Mouse (Mus musculus) MEL (cell line): ENCODE measurements around the gene Kndc1. TPM values are rescaled to one million over a fixed set of nuclear protein-coding genes. Genes with fewer than 3 reads are reported as not detected.
A peak's percentile ranks its signal among the peaks of the same experiment; 100 is the strongest.

Experiments used
- DNase-seq: peaks from one replicate; pipeline ENCODE4 v3.0.0; 2011; ENCODE audit warnings: low read depth, low spot score
- H3K27ac ChIP-seq: 2 replicates; pipeline ENCODE4 v1.5.1; 2012; ENCODE audit warnings: low read depth, mild to moderate bottlenecking, control low read depth, low read length, moderate library complexity; ENCODE audit not compliant: control insufficient read depth
- H3K27me3 ChIP-seq, 2 experiments: fragments of 150-350 bp in 1 of 2; sonication (generic) in 1 of 2; 2 replicates each; pipeline ENCODE4 v1.6.1; 2012; ENCODE audit warnings: low read length in 2 of 2, mild to moderate bottlenecking in 2 of 2, improper control_type of control experiment in 1 of 2, moderate library complexity in 1 of 2; ENCODE audit not compliant: insufficient read depth in 2 of 2, control insufficient read depth in 1 of 2
- H3K36me3 ChIP-seq, 2 experiments: 2 replicates each; pipeline ENCODE4 v1.6.1; 2012 to 2014; ENCODE audit warnings: low read length in 2 of 2, improper control_type of control experiment in 1 of 2, inconsistent platforms in 1 of 2, mild to moderate bottlenecking in 1 of 2; ENCODE audit not compliant: insufficient read depth in 2 of 2, control insufficient read depth in 1 of 2
- H3K4me1 ChIP-seq, 2 experiments: fragments of 150-350 bp in 1 of 2; sonication (generic) in 1 of 2; 2 replicates each; pipeline ENCODE4 v1.6.1; 2012; ENCODE audit warnings: low read length in 2 of 2, improper control_type of control experiment in 1 of 2, mild to moderate bottlenecking in 1 of 2; ENCODE audit not compliant: insufficient read depth in 2 of 2, control insufficient read depth in 1 of 2
- H3K4me3 ChIP-seq, 2 experiments: fragments of 150-350 bp in 1 of 2; sonication (generic) in 1 of 2; 2 replicates each; pipeline ENCODE4 v1.5.1; 2012; ENCODE audit warnings: low read depth in 2 of 2, low read length in 2 of 2, mild to moderate bottlenecking in 2 of 2, moderate library complexity in 2 of 2, control low read depth in 1 of 2, improper control_type of control experiment in 1 of 2; ENCODE audit not compliant: control insufficient read depth in 1 of 2, insufficient read depth in 1 of 2
- H3K79me2 ChIP-seq: 2 replicates; pipeline ENCODE4 v1.6.1; 2012; ENCODE audit warnings: mild to moderate bottlenecking, low read length, moderate library complexity; ENCODE audit not compliant: control insufficient read depth, poor library complexity, insufficient read depth
- H3K9ac ChIP-seq: 2 replicates; pipeline ENCODE4 v1.6.1; 2012; ENCODE audit warnings: low read depth, mild to moderate bottlenecking, control low read depth, low read length, moderate library complexity; ENCODE audit not compliant: control insufficient read depth, poor library complexity, severe bottlenecking
- H3K9me3 ChIP-seq: fragments of 150-350 bp; sonication (generic); replicated peaks from 2 replicates; pipeline ENCODE4 v1.6.1; 2012; ENCODE audit warnings: mild to moderate bottlenecking, low read length, improper control_type of control experiment, moderate library complexity; ENCODE audit not compliant: insufficient read depth
- CHD2 ChIP-seq: IDR thresholded peaks from 2 replicates; pipeline ENCODE4 v1.6.1; 2011; ENCODE audit warnings: low read length, improper control_type of control experiment
- CTCF ChIP-seq, 3 experiments: IDR thresholded peaks in 2 of 3; conservative IDR thresholded peaks in 1 of 3; 2 replicates each; pipeline ENCODE4 v1.5.1; 2011 to 2012; ENCODE audit warnings: low read length in 3 of 3, low read depth in 2 of 3, mild to moderate bottlenecking in 2 of 3, improper control_type of control experiment in 1 of 3, inconsistent platforms in 1 of 3, mixed read lengths in 1 of 3, moderate library complexity in 1 of 3; ENCODE audit not compliant: control insufficient read depth in 1 of 3, insufficient read depth in 1 of 3, poor library complexity in 1 of 3, severe bottlenecking in 1 of 3
- E2F4 ChIP-seq: IDR thresholded peaks from 2 replicates; pipeline ENCODE4 v1.6.1; 2011; ENCODE audit warnings: low read depth, low read length, improper control_type of control experiment, borderline replicate concordance
- ELF1 ChIP-seq: IDR thresholded peaks from 2 replicates; pipeline ENCODE4 v1.6.1; 2014; ENCODE audit warnings: low read depth, mild to moderate bottlenecking, inconsistent platforms, low read length, improper control_type of control experiment, moderate library complexity
- EP300 ChIP-seq, 2 experiments: IDR thresholded peaks; 2 replicates each; pipeline ENCODE4 v1.6.1; 2011; ENCODE audit warnings: improper control_type of control experiment in 2 of 2, low read length in 2 of 2, low read depth in 1 of 2, mild to moderate bottlenecking in 1 of 2
- GABPA ChIP-seq: IDR thresholded peaks from 2 replicates; pipeline ENCODE4 v1.6.1; 2012; ENCODE audit warnings: low read depth, mild to moderate bottlenecking, inconsistent platforms, low read length, improper control_type of control experiment, moderate library complexity
- JUND ChIP-seq: IDR thresholded peaks from 2 replicates; pipeline ENCODE4 v1.6.1; 2011; ENCODE audit warnings: low read depth, mild to moderate bottlenecking, improper control_type of control experiment, low read length
- MAFK ChIP-seq: IDR thresholded peaks from 2 replicates; pipeline ENCODE4 v1.6.1; 2011; ENCODE audit warnings: low read depth, mild to moderate bottlenecking, low read length, improper control_type of control experiment, borderline replicate concordance
- MAX ChIP-seq: IDR thresholded peaks from 2 replicates; pipeline ENCODE4 v1.6.1; 2011; ENCODE audit warnings: low read length, improper control_type of control experiment
- MXI1 ChIP-seq: IDR thresholded peaks from 2 replicates; pipeline ENCODE4 v1.6.1; 2011; ENCODE audit warnings: mild to moderate bottlenecking, low read depth, low read length, improper control_type of control experiment
- MYB ChIP-seq: IDR thresholded peaks from 2 replicates; pipeline ENCODE4 v1.6.1; 2011; ENCODE audit warnings: mild to moderate bottlenecking, low read depth, low read length, improper control_type of control experiment
- POLR2AphosphoS2 ChIP-seq: IDR thresholded peaks from 2 replicates; pipeline ENCODE4 v1.6.1; 2011; ENCODE audit warnings: low read length, improper control_type of control experiment
- POLR2AphosphoS5 ChIP-seq: IDR thresholded peaks from 2 replicates; pipeline ENCODE4 v1.6.1; 2012; ENCODE audit warnings: low read depth, borderline replicate concordance, mild to moderate bottlenecking, inconsistent platforms, low read length, moderate library complexity, mixed read lengths
- RAD21 ChIP-seq: IDR thresholded peaks from 2 replicates; pipeline ENCODE4 v1.6.1; 2011; ENCODE audit warnings: mild to moderate bottlenecking, low read depth, low read length, improper control_type of control experiment
- RCOR1 ChIP-seq: IDR thresholded peaks from 2 replicates; pipeline ENCODE4 v1.6.1; 2012; ENCODE audit warnings: low read depth, mild to moderate bottlenecking, inconsistent platforms, low read length, improper control_type of control experiment
- SIN3A ChIP-seq: IDR thresholded peaks from 2 replicates; pipeline ENCODE4 v1.6.1; 2012; ENCODE audit warnings: low read length, improper control_type of control experiment, inconsistent platforms
- SMC3 ChIP-seq: IDR thresholded peaks from 2 replicates; pipeline ENCODE4 v1.6.1; 2011; ENCODE audit warnings: low read depth, low read length, improper control_type of control experiment
- UBTF ChIP-seq: IDR thresholded peaks from 2 replicates; pipeline ENCODE4 v1.6.1; 2012; ENCODE audit warnings: low read depth, mild to moderate bottlenecking, inconsistent platforms, low read length, improper control_type of control experiment, moderate library complexity, borderline replicate concordance; ENCODE audit not compliant: insufficient read depth
- USF1 ChIP-seq: IDR thresholded peaks from 2 replicates; pipeline ENCODE4 v1.6.1; 2014; ENCODE audit warnings: low read depth, mild to moderate bottlenecking, inconsistent platforms, low read length, improper control_type of control experiment, moderate library complexity
- USF2 ChIP-seq, 2 experiments: IDR thresholded peaks; 2 replicates each; pipeline ENCODE4 v1.6.1; 2011 to 2012; ENCODE audit warnings: improper control_type of control experiment in 2 of 2, low read length in 2 of 2, borderline replicate concordance in 1 of 2, inconsistent platforms in 1 of 2, low read depth in 1 of 2, mild to moderate bottlenecking in 1 of 2; ENCODE audit not compliant: insufficient read depth in 1 of 2
- ZC3H11A ChIP-seq: IDR thresholded peaks from 2 replicates; pipeline ENCODE4 v1.6.1; 2012; ENCODE audit warnings: low read depth, mild to moderate bottlenecking, inconsistent platforms, low read length, improper control_type of control experiment
- ZKSCAN1 ChIP-seq: IDR thresholded peaks from 2 replicates; pipeline ENCODE4 v1.6.1; 2012; ENCODE audit warnings: low read depth, mild to moderate bottlenecking, inconsistent platforms, low read length, improper control_type of control experiment, moderate library complexity
- polyA plus RNA-seq, 2 experiments: library from polyadenylated mRNA; stranded (reverse) in 1 of 2; unstranded in 1 of 2; fragments of >175 nt in 1 of 2; fragments of >200 nt in 1 of 2; gene quantifications; 2 replicates each; pipeline versions ENCODE4 v1.2.1 to v1.2.4; 2012; ENCODE audit warnings: low replicate concordance in 2 of 2, low read depth in 1 of 2; ENCODE audit not compliant: insufficient read length in 2 of 2, insufficient read depth in 1 of 2, missing spikeins in 1 of 2
- total RNA-seq: library from RNA; depleted of rRNA; stranded (reverse); fragments of 300-350 nt; gene quantifications from 2 replicates; pipeline ENCODE4 v1.2.3, GENCODE M21; 2012

Gene Kndc1
- total and polyA plus RNA-seq, 3 experiments = not detected

DNA sequence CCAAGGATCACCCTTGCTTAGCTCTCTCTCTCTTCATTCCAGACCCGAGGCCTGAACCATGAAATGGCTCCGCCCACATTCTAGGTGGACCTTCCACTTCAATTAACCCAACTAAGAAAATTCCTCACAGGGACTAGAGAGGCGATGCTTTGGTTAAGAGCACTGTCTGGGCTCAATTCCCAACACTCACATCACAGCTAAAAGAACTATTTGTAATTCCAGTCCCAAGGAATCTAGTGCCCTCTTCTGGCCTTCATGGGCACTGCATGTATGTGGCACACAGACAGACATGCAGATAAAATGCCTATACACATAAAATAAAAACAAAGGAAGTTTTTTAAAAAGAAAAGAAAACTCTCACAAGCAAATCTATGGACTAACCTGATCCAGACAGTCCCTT is 33.1 kb upstream of the Kndc1 start:
- TF ChIP-seq ZC3H11A (peak; percentile 36; the same call in 1 of the 2 replicates), E2F4 (no peak), RAD21 (peak; percentile 66), CTCF (IDR thresholded peaks at IDR 0.05 in 2 of 3, conservative IDR thresholded peaks at IDR 0.05 in 1 of 3; ENCODE audit: control insufficient read depth in 1 of 3, insufficient read depth in 1 of 3, low read depth in 2 of 3, low read length in 3 of 3, poor library complexity in 1 of 3, severe bottlenecking in 1 of 3) (peak; percentile 54 to 82 (median 70)), UBTF (no peak), SMC3 (peak; percentile 64), ELF1 (no peak), POLR2AphosphoS5 (no peak), RCOR1 (no peak)
- peak; percentile 47 for DNase-seq
- Histone ChIP-seq H3K4me3 (no peak overlapping the region), H3K36me3 (no peaks in the 10 kb centered on the region), H3K27me3 (no peaks in the 10 kb centered on the region), H3K9me3 (no peaks in the 10 kb centered on the region), H3K27ac (no peak overlapping the region), H3K9ac (no peak overlapping the region), H3K79me2 (no peaks in the 10 kb centered on the region), H3K4me1 (no peaks in the 10 kb centered on the region)

DNA sequence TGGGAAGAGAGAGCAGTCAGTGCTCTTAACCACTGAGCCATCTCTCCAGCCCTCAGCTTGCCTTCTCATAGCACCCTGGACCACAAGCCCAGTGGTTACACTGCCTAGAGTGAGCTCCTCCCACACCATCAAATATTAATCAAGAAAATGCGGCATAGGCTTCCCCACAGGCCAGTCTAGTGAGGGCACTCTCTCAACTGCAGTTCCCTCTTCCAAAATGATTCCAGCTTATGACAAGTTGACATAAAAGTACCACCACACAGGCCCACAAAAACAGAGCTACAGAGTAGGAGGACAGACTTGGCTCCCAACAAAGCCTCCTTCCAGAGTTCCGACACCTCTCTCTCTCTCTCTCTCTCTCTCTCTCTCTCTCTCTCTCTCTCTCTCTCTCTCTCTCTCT is 31.4 kb upstream of the Kndc1 start:
- Histone ChIP-seq H3K27me3 (no peaks in the 10 kb centered on the region), H3K4me3 (no peak overlapping the region), H3K79me2 (no peaks in the 10 kb centered on the region), H3K9ac (no peak overlapping the region), H3K9me3 (no peaks in the 10 kb centered on the region), H3K36me3 (no peaks in the 10 kb centered on the region), H3K27ac (no peak overlapping the region), H3K4me1 (no peaks in the 10 kb centered on the region)
- DNase-seq = no peak
- no peak for TF ChIP-seq MAX
- no peak for TF ChIP-seq SIN3A
- TF ChIP-seq USF1 = no peak
- no peak for TF ChIP-seq RCOR1
- no peak for TF ChIP-seq CHD2
- TF ChIP-seq POLR2AphosphoS2 = no peak
- TF ChIP-seq E2F4 = no peak
- no peak for TF ChIP-seq GABPA
- no peak for TF ChIP-seq ZKSCAN1
- no peak for TF ChIP-seq JUND
- no peak for TF ChIP-seq MYB
- TF ChIP-seq USF2 (IDR thresholded peaks at IDR 0.05; ENCODE audit: borderline replicate concordance in 1 of 2, insufficient read depth in 1 of 2, low read depth in 1 of 2, low read length in 2 of 2) = no peak
- no peak for TF ChIP-seq SMC3
- no peak for TF ChIP-seq MXI1
- no peak for TF ChIP-seq EP300 (IDR thresholded peaks at IDR 0.05; ENCODE audit: low read depth in 1 of 2, low read length in 2 of 2)
- TF ChIP-seq MAFK = no peak
